Mouse (Mus musculus) kidney, embryonic 16.5 days (tissue): ENCODE measurements around the gene Nmt2. TPM values are rescaled to one million over a fixed set of nuclear protein-coding genes. Genes with fewer than 3 reads are reported as not detected.

Source experiments
- ATAC-seq: fragments of 200-750 bp; cut with Nextera tagmentation; 2 replicates; pipeline ENCODE4 v1.8.0; 2017; ENCODE audit warnings: moderate TSS enrichment; ENCODE audit not compliant: low FRiP score, low TSS enrichment
- H3K27ac ChIP-seq: fragments of 300-500 bp; sonication (generic); 2 replicates; pipeline ENCODE4 v1.5.1; 2014; ENCODE audit warnings: low read length
- H3K27me3 ChIP-seq: fragments of 300-500 bp; sonication (generic); 2 replicates; pipeline ENCODE4 v1.6.1; 2014; ENCODE audit warnings: low read length, control low read depth, mixed read lengths; ENCODE audit not compliant: insufficient read depth
- H3K36me3 ChIP-seq: fragments of 300-500 bp; sonication (generic); 2 replicates; pipeline ENCODE4 v1.6.1; 2014; ENCODE audit warnings: low read length, control low read depth, mixed read lengths; ENCODE audit not compliant: insufficient read depth
- H3K4me1 ChIP-seq: fragments of 300-500 bp; sonication (generic); 2 replicates; pipeline ENCODE4 v1.6.1; 2014; ENCODE audit warnings: low read length, control low read depth, mixed read lengths; ENCODE audit not compliant: insufficient read depth
- H3K4me2 ChIP-seq: fragments of 300-500 bp; sonication (generic); replicated peaks from 2 replicates; pipeline ENCODE4 v1.6.1; 2014; ENCODE audit warnings: low read depth, low read length
- H3K4me3 ChIP-seq: fragments of 300-500 bp; sonication (generic); 2 replicates; pipeline ENCODE4 v1.5.1; 2014; ENCODE audit warnings: mild to moderate bottlenecking, low read length
- H3K9ac ChIP-seq: fragments of 300-500 bp; sonication (generic); replicated peaks from 2 replicates; pipeline ENCODE4 v1.6.1; 2014; ENCODE audit warnings: low read length
- H3K9me3 ChIP-seq: fragments of 300-500 bp; sonication (generic); 2 replicates; pipeline ENCODE4 v1.6.1; 2016; ENCODE audit warnings: low read length, control low read depth
- WGBS: fragments of 180-500 bp; shearing (Covaris S2); extraction: QIAGEN DNeasy Blood & Tissue Kit; methylation state at CpG from one replicate; pipeline ENCODE4 v1.1.7; 2014; 5-methylcytosine and 5-hydroxymethylcytosine counted together
- polyA plus RNA-seq: library from polyadenylated mRNA; unstranded; fragments of >200 nt; fragmentation: Nextera tagmentation; extraction: Ambion mirVana; gene quantifications from 2 replicates; pipeline ENCODE4 v1.2.1, GENCODE M21; 2015

The Nmt2 gene
- polyA plus RNA-seq, 1 experiment from 2014 or later = 45.1 TPM

DNA sequence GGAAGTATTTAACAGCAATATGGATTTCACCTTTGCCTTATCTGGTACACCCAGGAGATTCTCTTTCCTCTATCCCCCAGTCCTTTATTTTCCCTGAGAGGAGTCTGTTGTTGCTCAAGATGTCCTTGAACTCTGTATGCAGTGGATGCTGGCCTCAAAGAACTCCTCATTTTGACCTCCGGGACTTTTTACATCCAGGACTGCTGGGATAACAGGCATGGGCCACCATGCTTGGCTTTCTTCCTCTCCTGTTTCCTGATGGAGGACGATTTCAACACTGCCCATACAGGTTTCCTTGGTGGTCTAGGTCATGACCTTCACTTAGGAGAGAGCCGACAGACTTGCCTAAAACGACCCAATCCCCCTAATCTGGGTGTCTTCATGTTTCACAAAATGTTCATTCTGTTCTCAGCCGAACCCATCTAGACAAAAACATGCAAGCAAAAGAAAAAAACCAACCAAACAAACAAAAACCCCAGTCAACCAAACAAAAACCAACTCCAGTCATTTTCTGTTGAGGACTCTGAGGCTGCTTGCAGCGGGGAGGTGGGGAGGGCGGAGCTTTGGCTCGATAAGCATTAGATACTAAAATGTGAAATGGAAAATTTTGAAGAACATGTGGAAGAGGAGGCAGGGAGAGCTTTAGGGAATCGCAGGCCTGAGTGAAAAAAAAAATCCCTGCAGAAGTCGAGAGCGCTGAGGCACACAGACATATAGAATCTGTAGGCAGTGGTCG, 978 bp upstream of the Nmt2 start:
- H3K36me3 ChIP-seq = no peaks in the 10 kb centered on the region
- H3K27me3 ChIP-seq = no peaks in the 10 kb centered on the region
- H3K4me1 ChIP-seq = peaks cover 14% of the 10 kb centered on the region
- peak overlapping the region; percentile 86 for H3K27ac ChIP-seq
- peak overlapping the region; percentile 67 for H3K4me3 ChIP-seq
- 8% methylated on average over 12 of the region's 12 CpGs for WGBS
- H3K4me2 ChIP-seq = peak overlapping the region; percentile 63
- peak overlapping the region; percentile 69 for H3K9ac ChIP-seq
- ATAC-seq = peak; percentile 0; the same call in 1 of the 2 replicates
- H3K9me3 ChIP-seq = no peaks in the 10 kb centered on the region

DNA sequence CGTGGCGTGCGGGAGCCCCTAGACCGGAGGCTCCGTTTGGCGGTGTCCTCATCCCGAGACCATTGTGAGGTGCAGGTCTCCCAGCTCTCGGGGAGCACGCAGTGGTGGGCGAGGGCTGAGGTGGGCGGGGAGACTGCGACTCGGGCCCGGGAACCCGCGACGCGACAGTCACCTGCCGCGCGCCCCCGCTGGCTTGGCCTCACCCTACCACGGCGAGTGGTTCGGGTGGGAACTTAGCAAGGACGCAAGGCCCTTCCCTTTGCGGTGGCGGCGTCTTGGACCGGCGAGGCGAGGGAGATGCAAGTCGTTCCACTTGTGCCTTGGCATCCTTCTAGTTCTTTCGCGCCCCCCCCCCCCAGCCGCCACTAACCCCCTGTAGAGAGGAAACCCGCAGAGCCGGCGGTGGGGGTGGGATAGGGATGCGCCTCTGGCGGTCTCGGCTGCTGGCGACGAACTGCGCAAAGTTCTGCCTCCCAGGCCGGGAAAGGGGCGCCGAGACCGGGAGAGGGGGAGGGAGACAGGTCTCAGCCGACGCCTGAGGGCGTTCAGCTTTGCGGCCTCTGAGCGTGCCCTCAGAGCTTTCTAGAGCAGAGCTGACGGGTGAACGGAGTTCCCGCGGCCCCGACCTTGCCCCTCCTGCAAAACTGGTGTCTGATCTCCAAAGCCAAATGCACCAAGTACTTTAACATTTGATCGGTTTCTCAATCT, 615 bp downstream of the Nmt2 start:
- WGBS = 1% methylated on average over 60 of the region's 60 CpGs
- ATAC-seq = peak; percentile 9
- Histone ChIP-seq H3K4me3 (peak overlapping the region; percentile 67), H3K9ac (peak overlapping the region; percentile 82), H3K4me2 (peak overlapping the region; percentile 76), H3K9me3 (no peaks in the 10 kb centered on the region), H3K27me3 (no peaks in the 10 kb centered on the region), H3K4me1 (peaks cover 14% of the 10 kb centered on the region), H3K27ac (peak overlapping the region; percentile 78), H3K36me3 (no peaks in the 10 kb centered on the region)

DNA sequence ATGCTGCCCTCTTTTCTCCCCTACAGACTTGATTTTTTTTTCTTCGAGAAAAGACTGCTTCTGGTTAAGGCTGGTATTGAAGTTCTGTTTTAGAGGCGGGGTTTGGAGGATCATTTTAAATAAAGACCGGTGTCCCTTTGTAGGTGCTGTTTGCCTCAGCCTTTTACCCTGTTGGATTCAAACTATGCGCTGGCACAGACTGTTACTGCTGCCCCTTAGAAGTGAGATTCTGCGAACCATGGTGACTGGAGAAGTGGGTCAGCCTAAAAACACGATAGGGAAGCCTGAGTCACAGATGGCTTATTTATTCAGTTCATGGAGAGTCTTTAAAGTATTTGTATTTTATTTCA, 1.1 kb downstream of the Nmt2 start:
- WGBS = 3% methylated on average over 6 of the region's 6 CpGs

DNA sequence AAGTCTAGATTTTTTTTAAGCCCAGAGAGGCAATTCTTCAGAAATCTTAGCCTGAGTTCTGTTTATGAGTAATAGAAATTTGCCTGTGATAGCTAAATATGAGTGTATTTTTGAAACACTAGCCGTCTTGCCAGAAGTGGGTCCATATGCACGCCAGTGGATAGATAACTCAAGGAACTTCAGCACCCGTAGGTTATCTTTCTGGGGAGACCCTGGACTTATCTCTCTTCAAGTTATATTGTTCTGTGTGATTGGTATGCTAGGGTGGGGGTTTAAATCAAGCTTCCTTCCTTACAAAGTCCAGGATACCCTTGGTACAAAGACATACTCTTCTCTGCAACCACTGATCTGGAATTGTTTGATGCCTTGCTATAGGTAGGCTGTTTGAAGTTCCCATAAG, 1.7 kb downstream of the Nmt2 start:
- no peak overlapping the region for H3K9ac ChIP-seq

More for the DNA sequence above, 1.1 kb downstream of the Nmt2 start:
- Histone ChIP-seq H3K27ac (peak overlapping the region; percentile 78), H3K4me1 (peaks cover 14% of the 10 kb centered on the region), H3K9me3 (no peaks in the 10 kb centered on the region), H3K9ac (peak overlapping the region; percentile 82), H3K4me2 (peak overlapping the region; percentile 76), H3K4me3 (peak overlapping the region; percentile 67), H3K36me3 (no peaks in the 10 kb centered on the region), H3K27me3 (no peaks in the 10 kb centered on the region)
- ATAC-seq = no peak

DNA sequence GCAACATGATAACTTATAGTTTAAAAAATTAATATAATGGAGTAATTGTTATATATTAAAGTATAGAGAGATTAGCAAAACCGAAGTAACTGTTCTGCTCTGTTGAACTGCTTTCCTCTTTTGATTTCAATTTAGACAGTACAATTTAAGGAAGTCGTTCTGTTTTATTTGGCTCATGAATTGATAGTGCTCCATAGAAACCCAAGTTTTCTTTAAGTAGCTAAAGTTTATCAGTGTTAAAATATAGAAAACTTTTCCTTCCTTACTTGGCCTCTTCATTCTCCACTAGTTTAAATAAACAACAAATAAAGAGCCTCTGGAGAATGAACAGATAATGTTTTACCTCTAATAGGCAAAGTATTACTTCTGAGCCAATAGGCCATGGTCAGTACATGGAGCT, 2.2 kb downstream of the Nmt2 start:
- Histone ChIP-seq H3K9me3 (no peaks in the 10 kb centered on the region), H3K36me3 (no peaks in the 10 kb centered on the region), H3K9ac (no peak overlapping the region), H3K27ac (no peak overlapping the region), H3K4me2 (no peak overlapping the region), H3K4me1 (peaks cover 14% of the 10 kb centered on the region), H3K27me3 (no peaks in the 10 kb centered on the region), H3K4me3 (no peak overlapping the region)
- ATAC-seq = no peak
- 50% methylated on average over 2 of the region's 2 CpGs for WGBS

More for the DNA sequence above, 1.7 kb downstream of the Nmt2 start:
- no peak overlapping the region for H3K27ac ChIP-seq
- no peaks in the 10 kb centered on the region for H3K27me3 ChIP-seq
- H3K4me2 ChIP-seq = peak overlapping the region; percentile 76
- H3K4me1 ChIP-seq = peaks cover 14% of the 10 kb centered on the region
- no peaks in the 10 kb centered on the region for H3K9me3 ChIP-seq
- peak overlapping the region; percentile 67; the same call in 1 of the 2 replicates for H3K4me3 ChIP-seq
- H3K36me3 ChIP-seq = no peaks in the 10 kb centered on the region
- ATAC-seq = no peak
- WGBS = 77% methylated on average over 3 of the region's 3 CpGs

DNA sequence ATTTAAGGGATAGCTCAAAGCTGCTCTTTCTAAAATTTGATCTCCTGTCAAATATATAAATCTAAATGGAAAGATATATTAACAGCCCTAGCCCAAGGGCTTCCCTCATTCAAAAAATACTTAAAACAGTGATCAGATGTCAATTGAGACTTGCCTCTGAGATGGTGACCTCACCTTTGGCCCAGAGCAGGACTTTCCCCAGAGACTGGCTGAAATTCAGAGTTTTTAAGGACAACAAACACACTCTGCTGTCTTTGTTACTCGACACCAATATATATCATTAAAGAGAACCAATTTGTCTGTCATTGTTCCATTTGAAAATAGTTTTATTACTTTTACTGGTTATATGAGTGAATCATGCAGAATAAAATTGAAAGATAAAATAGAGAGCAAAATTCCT, 5.6 kb downstream of the Nmt2 start:
- H3K4me3 ChIP-seq = no peak overlapping the region
- ATAC-seq = no peak
- H3K9ac ChIP-seq = no peak overlapping the region
- no peaks in the 10 kb centered on the region for H3K27me3 ChIP-seq
- no peaks in the 10 kb centered on the region for H3K36me3 ChIP-seq
- H3K9me3 ChIP-seq = no peaks in the 10 kb centered on the region
- H3K4me2 ChIP-seq = no peak overlapping the region
- WGBS = 61% methylated on average over 1 of the region's 1 CpGs
- no peak overlapping the region for H3K27ac ChIP-seq
- H3K4me1 ChIP-seq = peaks cover 10% of the 10 kb centered on the region

DNA sequence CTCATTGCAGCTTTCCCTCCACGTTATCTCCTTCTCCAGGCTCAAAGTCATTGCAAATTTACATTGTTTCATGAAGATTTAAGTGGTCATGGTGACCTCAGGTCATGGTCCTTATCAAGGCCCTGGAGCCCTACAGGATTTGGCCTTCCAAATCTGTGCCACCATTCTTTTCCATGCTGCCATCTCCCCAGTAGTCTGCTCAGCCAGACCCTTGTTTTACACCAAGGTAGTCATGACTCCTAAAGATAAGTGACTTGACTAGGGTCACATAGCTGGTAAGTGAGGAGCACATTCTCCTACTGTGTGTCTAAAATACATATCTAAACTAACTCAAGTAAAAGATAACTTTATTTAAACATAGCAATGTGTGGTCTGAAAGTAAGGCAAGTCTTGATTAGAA, 8.2 kb downstream of the Nmt2 start:
- Histone ChIP-seq H3K27me3 (no peaks in the 10 kb centered on the region), H3K4me3 (no peak overlapping the region), H3K4me2 (no peak overlapping the region), H3K4me1 (no peaks in the 10 kb centered on the region), H3K9me3 (no peaks in the 10 kb centered on the region), H3K36me3 (no peaks in the 10 kb centered on the region), H3K9ac (no peak overlapping the region), H3K27ac (no peak overlapping the region)
- WGBS = 77% methylated on average over 1 of the region's 1 CpGs
- no peak for ATAC-seq

DNA sequence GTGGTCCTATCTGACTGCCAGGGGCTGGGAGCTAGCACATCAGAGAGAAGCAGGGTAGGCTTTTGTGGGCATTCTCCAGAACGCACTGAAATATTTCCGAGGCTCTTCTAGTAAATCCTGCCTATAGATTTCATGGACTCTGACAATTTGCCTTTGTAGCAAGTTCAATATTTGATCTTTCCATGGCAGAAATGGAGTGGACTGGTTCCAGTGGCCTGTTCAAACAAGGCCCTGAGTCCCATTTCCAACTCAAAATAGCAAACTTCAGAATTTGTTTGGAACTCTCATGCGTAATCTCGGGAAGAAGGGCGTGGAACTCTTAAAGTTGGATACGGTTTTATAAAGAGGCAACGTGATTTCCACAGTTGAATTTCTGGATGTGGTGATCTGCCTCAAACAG, 11.8 kb downstream of the Nmt2 start:
- Histone ChIP-seq H3K4me3 (no peak overlapping the region), H3K4me2 (no peak overlapping the region), H3K27me3 (no peaks in the 10 kb centered on the region), H3K36me3 (no peaks in the 10 kb centered on the region), H3K9ac (no peak overlapping the region), H3K9me3 (no peaks in the 10 kb centered on the region), H3K27ac (no peak overlapping the region), H3K4me1 (no peaks in the 10 kb centered on the region)
- 89% methylated on average over 7 of the region's 7 CpGs for WGBS
- no peak for ATAC-seq

DNA sequence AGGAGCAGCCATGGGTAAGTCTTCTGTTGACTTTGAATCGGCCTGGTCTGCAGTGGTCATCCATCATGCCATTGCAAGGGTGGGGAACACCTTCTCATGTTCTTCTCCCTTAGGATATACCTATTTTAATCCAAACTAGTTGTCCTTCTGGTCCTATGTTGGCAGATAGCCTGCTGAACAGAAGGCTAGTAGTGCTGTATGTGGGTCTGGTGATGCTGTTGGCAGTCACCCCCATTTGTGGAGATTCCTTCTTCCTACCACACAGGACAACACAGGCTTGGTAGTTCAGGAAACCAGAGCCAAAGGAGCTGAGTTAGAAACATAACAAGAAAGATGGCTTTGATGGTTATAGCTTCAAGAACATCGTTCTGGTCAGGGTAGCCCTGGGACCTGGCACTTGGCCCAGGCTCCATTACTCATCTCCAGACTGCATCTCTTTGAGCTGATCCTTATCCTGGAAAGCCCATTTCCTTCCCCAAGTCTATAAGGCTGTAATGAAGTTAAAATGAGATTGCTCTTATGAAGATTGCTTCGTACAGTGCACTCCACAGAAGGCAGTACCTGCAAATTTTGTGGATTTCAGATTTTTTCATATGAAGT, 21.5 kb downstream of the Nmt2 start:
- Histone ChIP-seq H3K9me3 (no peaks in the 10 kb centered on the region), H3K4me3 (no peak overlapping the region), H3K27ac (no peak overlapping the region), H3K4me1 (peaks cover 9% of the 10 kb centered on the region; the same call in 1 of the 2 replicates), H3K9ac (no peak overlapping the region), H3K4me2 (no peak overlapping the region), H3K27me3 (no peaks in the 10 kb centered on the region), H3K36me3 (peaks cover 10% of the 10 kb centered on the region)
- ATAC-seq = 0 out of 2 replicates have a peak, but pooled peaks have one; percentile 39
- WGBS = 44% methylated on average over 3 of the region's 3 CpGs

DNA sequence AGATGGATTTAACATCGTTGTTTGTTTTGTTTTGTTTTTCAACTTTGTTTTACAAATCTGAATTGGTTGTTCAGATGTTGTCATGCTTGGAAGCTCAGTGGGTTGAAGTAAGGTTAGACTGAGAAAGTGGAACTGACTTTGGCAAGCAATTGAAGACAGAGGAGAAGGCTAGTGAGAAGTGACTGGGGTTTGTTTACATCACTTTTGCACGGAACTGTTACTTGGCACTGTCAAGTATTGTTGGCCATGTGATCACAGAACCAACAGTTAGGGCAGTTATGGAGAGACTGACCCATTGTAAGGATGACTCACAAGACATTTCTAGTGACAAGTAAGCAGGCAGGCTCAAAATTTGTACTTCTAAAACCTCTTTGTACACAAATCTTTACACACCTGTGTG, 39.1 kb downstream of the Nmt2 start:
- H3K27ac ChIP-seq = no peak overlapping the region
- peaks cover 40% of the 10 kb centered on the region for H3K36me3 ChIP-seq
- H3K9me3 ChIP-seq = no peaks in the 10 kb centered on the region
- no peaks in the 10 kb centered on the region for H3K27me3 ChIP-seq
- no peak for ATAC-seq
- H3K4me3 ChIP-seq = no peak overlapping the region
- H3K4me2 ChIP-seq = no peak overlapping the region
- H3K4me1 ChIP-seq = no peaks in the 10 kb centered on the region
- H3K9ac ChIP-seq = no peak overlapping the region
- WGBS = 89% methylated on average over 2 of the region's 2 CpGs
